Mouse (Mus musculus) ovary, postnatal 10 days (tissue): ENCODE results near the gene Ints6.

Experiments
- DNase-seq: peaks from one replicate; pipeline ENCODE4 v3.0.0; 2022; ENCODE audit warnings: low spot score

Ints6 gene

GRCm38 (mm10) chr14:62761036-62761881 is at the start of gene Ints6:
Gene Ints6, minus strand, starts transcription at chr14:62761169.
- peak; percentile 97 for DNase-seq

- no peak for DNase-seq
Measured at GRCm38 (mm10) chr14:62808661-62809523, 47.9 kb upstream of the Ints6 start.

GRCm38 (mm10) chr14:62806921-62807320 is 46.0 kb upstream of the Ints6 start:
- no peak for DNase-seq

- no peak for DNase-seq
Measured at GRCm38 (mm10) chr14:62803204-62803603, 42.2 kb upstream of the Ints6 start.

GRCm38 (mm10) chr14:62800791-62801190 is 39.8 kb upstream of the Ints6 start:
- no peak for DNase-seq

GRCm38 (mm10) chr14:62798608-62799101 is 37.7 kb upstream of the Ints6 start:
- no peak for DNase-seq

- no peak for DNase-seq
Measured at GRCm38 (mm10) chr14:62795719-62796118, 34.8 kb upstream of the Ints6 start.

- DNase-seq, result no peak
Measured at GRCm38 (mm10) chr14:62789282-62789681, 28.3 kb upstream of the Ints6 start.

GRCm38 (mm10) chr14:62782981-62783380 is 22.0 kb upstream of the Ints6 start:
- no peak for DNase-seq

- DNase-seq, result no peak
Measured at GRCm38 (mm10) chr14:62780520-62781316, 19.7 kb upstream of the Ints6 start.

GRCm38 (mm10) chr14:62778095-62778494 is 17.1 kb upstream of the Ints6 start:
- no peak for DNase-seq

GRCm38 (mm10) chr14:62775034-62775433 is 14.1 kb upstream of the Ints6 start:
- DNase-seq, result no peak

GRCm38 (mm10) chr14:62774246-62774645 is 13.3 kb upstream of the Ints6 start:
- no peak for DNase-seq

GRCm38 (mm10) chr14:62773766-62774165 is 12.8 kb upstream of the Ints6 start:
- no peak for DNase-seq

- no peak for DNase-seq
Measured at GRCm38 (mm10) chr14:62765398-62765797, 4.4 kb upstream of the Ints6 start.

- no peak for DNase-seq
Measured at GRCm38 (mm10) chr14:62764371-62764770, 3.4 kb upstream of the Ints6 start.

- DNase-seq, result peak; percentile 46
Measured at GRCm38 (mm10) chr14:62761943-62762342, 974 bp upstream of the Ints6 start.

- peak; percentile 57 for DNase-seq
Measured at GRCm38 (mm10) chr14:62760321-62761035, 491 bp downstream of the Ints6 start.

GRCm38 (mm10) chr14:62759771-62760320 is 1.1 kb downstream of the Ints6 start:
- DNase-seq, result peak; percentile 57

- no peak for DNase-seq
Measured at GRCm38 (mm10) chr14:62758714-62759113, 2.3 kb downstream of the Ints6 start.

GRCm38 (mm10) chr14:62755095-62755640 is 5.8 kb downstream of the Ints6 start:
- DNase-seq, result no peak
